Mouse (Mus musculus) stomach, postnatal 0 days (tissue): ENCODE results near the gene H2afz. TPM values are rescaled to one million over a fixed set of nuclear protein-coding genes. Genes with fewer than 3 reads are reported as not detected.
"Not testable (repeated sequence)": the region's sequence is repeated elsewhere in the genome, so short reads cannot be mapped to it uniquely, and the experiment has no call there.

Experiments used
- ATAC-seq: fragments of 200-750 bp; cut with Nextera tagmentation; 2 replicates; pipeline ENCODE4 v1.8.0; 2017; ENCODE audit not compliant: low FRiP score, low TSS enrichment
- DNase-seq: peaks from one replicate; pipeline ENCODE4 v3.0.0-alpha.2; 2016; ENCODE audit warnings: low spot score
- H3K27ac ChIP-seq: fragments of 300-500 bp; sonication (generic); replicated peaks from 2 replicates; pipeline ENCODE4 v1.5.1; 2014; ENCODE audit warnings: mild to moderate bottlenecking, control low read depth
- H3K27me3 ChIP-seq: fragments of 300-500 bp; sonication (generic); 2 replicates; pipeline ENCODE4 v1.6.1; 2014; ENCODE audit warnings: low read length; ENCODE audit not compliant: control insufficient read depth, insufficient read depth
- H3K36me3 ChIP-seq: fragments of 300-500 bp; sonication (generic); 2 replicates; pipeline ENCODE4 v1.6.1; 2014; ENCODE audit warnings: low read length, mixed read lengths; ENCODE audit not compliant: control insufficient read depth, insufficient read depth
- H3K4me1 ChIP-seq: fragments of 300-500 bp; sonication (generic); replicated peaks from 2 replicates; pipeline ENCODE4 v1.6.1; 2014; ENCODE audit warnings: antibody characterized with exemption; ENCODE audit not compliant: control insufficient read depth, insufficient read depth
- H3K4me2 ChIP-seq: fragments of 300-500 bp; sonication (generic); replicated peaks from 2 replicates; pipeline ENCODE4 v1.6.1; 2014; ENCODE audit warnings: low read depth, mild to moderate bottlenecking, control low read depth, moderate library complexity
- H3K4me3 ChIP-seq: fragments of 300-500 bp; sonication (generic); 2 replicates; pipeline ENCODE4 v1.5.1; 2014; ENCODE audit warnings: low read depth, low read length, control low read depth
- H3K9ac ChIP-seq: fragments of 300-500 bp; sonication (generic); 2 replicates; pipeline ENCODE4 v1.6.1; 2014; ENCODE audit warnings: mild to moderate bottlenecking, low read length, control low read depth, mixed read lengths
- H3K9me3 ChIP-seq: fragments of 300-500 bp; sonication (generic); 2 replicates; pipeline ENCODE4 v1.6.1; 2016; ENCODE audit warnings: low read length; ENCODE audit not compliant: control insufficient read depth
- CTCF ChIP-seq: IDR thresholded peaks from 2 replicates; pipeline ENCODE4 v1.5.1; 2016; ENCODE audit warnings: antibody characterized with exemption, low read depth, mild to moderate bottlenecking, moderate library complexity
- EP300 ChIP-seq: optimal IDR thresholded peaks from 2 replicates; pipeline ENCODE3; 2016; ENCODE audit warnings: antibody characterized with exemption
- WGBS: fragments of 180-500 bp; shearing (Covaris S2); extraction: QIAGEN DNeasy Blood & Tissue Kit; methylation state at CpG from one replicate; pipeline ENCODE4 v1.1.7; 2014; 5-methylcytosine and 5-hydroxymethylcytosine counted together
- polyA plus RNA-seq: library from polyadenylated mRNA; unstranded; fragments of >200 nt; fragmentation: Nextera tagmentation; extraction: Ambion mirVana; gene quantifications from 2 replicates; pipeline ENCODE4 v1.2.1, GENCODE M21; 2015

The H2afz gene
- polyA plus RNA-seq, 1 experiment from 2014 or later, result 844 TPM

- Histone ChIP-seq H3K9me3 (no peaks in the 10 kb centered on the region), H3K4me1 (peaks cover 4% of the 10 kb centered on the region; the same call in 1 of the 2 replicates), H3K27me3 (no peaks in the 10 kb centered on the region), H3K4me3 (no peak overlapping the region), H3K9ac (no peak overlapping the region), H3K4me2 (no peak overlapping the region), H3K36me3 (no peaks in the 10 kb centered on the region), H3K27ac (no peak overlapping the region)
- ATAC-seq, result peak; percentile 99
- DNase-seq, result no peak
- TF ChIP-seq CTCF (no peak), EP300 (no peak)
- 34% methylated on average over 2 of the region's 2 CpGs for WGBS
Observed at GRCm38 (mm10) chr3:137913093-137913492, 48.8 kb downstream of the H2afz start.

- not testable (repeated sequence) for H3K27me3 ChIP-seq, H3K27ac ChIP-seq
Observed at GRCm38 (mm10) chr3:137914567-137914966, 50.3 kb downstream of the H2afz start.

More at GRCm38 (mm10) chr3:137914567-137914966, 50.3 kb downstream of the H2afz start:
- not testable (repeated sequence) for H3K4me2 ChIP-seq, ATAC-seq, H3K9ac ChIP-seq, H3K36me3 ChIP-seq, H3K4me3 ChIP-seq, DNase-seq, H3K9me3 ChIP-seq, H3K4me1 ChIP-seq
- WGBS, result no CpG with 5 or more reads among the region's 1 CpGs

Other genes with a start within 250 kb of the H2afz start
- 3.3 and 4.2 TPM in 2 replicates for gene Ddit4l, start 242.9 kb upstream of the H2afz start, polyA plus RNA-seq
- gene Gm21962, start 193.0 kb upstream of the H2afz start, polyA plus RNA-seq, result not detected in 2 replicates
- gene Dnajb14, start 3.2 kb downstream of the H2afz start, polyA plus RNA-seq, result 10.8 and 12.6 TPM in 2 replicates
- 104 and 106 TPM in 2 replicates for gene Lamtor3, start 54.0 kb downstream of the H2afz start, polyA plus RNA-seq
- 24.0 and 26.8 TPM in 2 replicates for gene Dapp1, start 117.1 kb downstream of the H2afz start, polyA plus RNA-seq
- 0.04 and 0.07 TPM in 2 replicates for gene 1110002E22Rik, start 200.6 kb downstream of the H2afz start, polyA plus RNA-seq
- gene Gm5105, start 202.9 kb downstream of the H2afz start, polyA plus RNA-seq, result 0.06 TPM in 1 of 2 replicates, not detected in the other